Mouse (Mus musculus): ENCODE results near the gene Zfp61.

The Zfp61 gene

DNA sequence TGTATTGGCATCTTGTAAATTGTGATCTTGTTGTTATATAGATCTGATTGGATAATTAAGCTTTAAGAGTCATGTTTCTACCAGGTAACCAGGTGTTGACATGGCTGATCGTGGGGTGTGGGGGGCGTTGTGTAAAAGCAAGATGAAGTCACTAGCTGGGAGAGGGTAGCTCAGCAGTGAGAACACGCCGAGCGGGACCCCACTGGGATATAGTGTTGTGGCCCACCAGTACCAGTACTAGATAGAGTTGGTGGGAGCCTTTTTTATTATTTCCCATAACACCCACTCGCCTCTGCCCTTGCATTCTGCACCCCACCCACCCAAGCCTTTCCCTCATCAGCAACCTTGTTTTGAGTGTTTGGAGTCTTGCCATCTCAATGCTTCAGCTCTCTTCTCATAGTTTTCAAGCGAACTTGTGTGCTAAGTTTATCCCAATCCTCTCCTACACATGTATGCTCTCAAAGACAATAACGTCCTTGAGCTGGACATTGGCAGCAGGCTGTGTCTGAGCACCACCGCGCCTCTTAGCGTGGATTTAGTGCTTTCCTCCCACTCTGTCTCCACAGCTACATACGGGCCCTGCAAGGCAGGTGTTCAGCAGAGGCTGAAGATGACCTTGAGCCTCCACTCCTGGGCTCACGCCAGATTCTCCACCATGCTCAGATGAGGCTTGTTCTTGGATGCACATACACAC lies 41.6 kb downstream of the Zfp61 start:
- TF ChIP-seq CTCF (conservative IDR thresholded peaks at IDR 0.05; ENCODE audit: low read length) (no peak), POU5F1 (IDR thresholded peaks at IDR 0.05; ENCODE audit: borderline replicate concordance, low read length) (no peak), NANOG (IDR thresholded peaks at IDR 0.05; ENCODE audit: borderline replicate concordance, low read length) (no peak)
- H3K27me3 ChIP-seq (ENCODE audit: insufficient read depth, low read length), result no peaks in the 10 kb centered on the region
- peaks cover 10% of the 10 kb centered on the region for H3K4me1 ChIP-seq (replicated peaks; ENCODE audit: low read depth, low read length)
- peaks cover 10% of the 10 kb centered on the region for H3K36me3 ChIP-seq (ENCODE audit: insufficient read depth, low read length)
- H3K4me3 ChIP-seq (replicated peaks; ENCODE audit: low read length), result no peak overlapping the region
- H3K9me3 ChIP-seq (ENCODE audit: low read length), result no peaks in the 10 kb centered on the region

DNA sequence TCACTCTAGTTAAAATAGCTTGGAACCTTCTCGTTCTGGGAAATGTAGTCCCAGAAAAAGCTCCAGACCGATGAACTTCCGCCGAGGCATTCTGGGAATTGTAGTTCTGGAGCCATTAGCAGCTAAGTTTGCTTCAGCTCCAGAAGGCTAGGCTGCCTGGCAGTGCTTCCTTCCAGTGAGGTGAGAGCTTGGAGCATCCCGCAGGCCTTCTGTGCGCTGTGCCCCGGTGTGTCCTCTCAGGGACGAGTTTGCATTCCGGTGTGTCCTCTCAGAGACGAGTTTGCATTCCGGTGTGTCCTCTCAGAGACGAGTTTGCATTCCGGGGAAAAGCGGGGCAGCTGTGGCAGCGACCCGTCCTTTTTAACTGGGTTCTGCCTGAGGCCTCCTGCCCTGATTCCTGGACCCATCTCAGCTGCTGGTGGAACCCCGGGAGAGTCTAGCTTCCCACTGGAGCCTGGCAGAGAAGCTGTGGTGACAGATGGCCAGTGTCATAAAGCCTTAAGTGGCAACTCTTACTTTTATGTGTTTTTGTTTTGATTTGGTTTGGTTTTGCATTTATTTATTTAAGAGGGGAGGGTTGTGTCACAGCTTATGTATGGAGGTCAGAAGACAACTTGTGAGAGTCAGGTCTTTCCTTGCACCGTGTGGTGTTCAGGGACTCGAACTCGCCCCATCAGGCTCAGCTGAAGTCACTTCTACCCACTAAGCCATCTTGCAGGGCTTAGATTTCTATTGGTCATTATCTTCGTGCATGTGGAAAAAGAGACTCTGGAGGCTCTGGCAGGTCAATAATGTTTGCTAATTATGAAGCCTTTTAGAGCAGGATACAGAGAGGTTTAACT lies 46.2 kb downstream of the Zfp61 start, which contains the start of gene Zfp108:
Gene Zfp108 (plus strand): TSS at position 162 of the 842 bp plus-strand sequence.
- TF ChIP-seq NANOG (IDR thresholded peaks at IDR 0.05; ENCODE audit: borderline replicate concordance, low read length) (no peak), POU5F1 (IDR thresholded peaks at IDR 0.05; ENCODE audit: borderline replicate concordance, low read length) (no peak), CTCF (conservative IDR thresholded peaks at IDR 0.05; ENCODE audit: low read length) (no peak)
- H3K4me1 ChIP-seq (replicated peaks; ENCODE audit: low read depth, low read length), result peaks cover 20% of the 10 kb centered on the region
- peak within 1 kb of the TSS; percentile 75 for H3K4me3 ChIP-seq (replicated peaks; ENCODE audit: low read length)
- no peaks in the 10 kb centered on the region; the same call in 1 of the 2 replicates for H3K36me3 ChIP-seq (ENCODE audit: insufficient read depth, low read length)
- H3K9me3 ChIP-seq (ENCODE audit: low read length), result peaks cover 14% of the 10 kb centered on the region
- 0 out of 2 replicates have a peak, but pooled peaks cover 6% of the 10 kb centered on the region for H3K27me3 ChIP-seq (ENCODE audit: insufficient read depth, low read length)

DNA sequence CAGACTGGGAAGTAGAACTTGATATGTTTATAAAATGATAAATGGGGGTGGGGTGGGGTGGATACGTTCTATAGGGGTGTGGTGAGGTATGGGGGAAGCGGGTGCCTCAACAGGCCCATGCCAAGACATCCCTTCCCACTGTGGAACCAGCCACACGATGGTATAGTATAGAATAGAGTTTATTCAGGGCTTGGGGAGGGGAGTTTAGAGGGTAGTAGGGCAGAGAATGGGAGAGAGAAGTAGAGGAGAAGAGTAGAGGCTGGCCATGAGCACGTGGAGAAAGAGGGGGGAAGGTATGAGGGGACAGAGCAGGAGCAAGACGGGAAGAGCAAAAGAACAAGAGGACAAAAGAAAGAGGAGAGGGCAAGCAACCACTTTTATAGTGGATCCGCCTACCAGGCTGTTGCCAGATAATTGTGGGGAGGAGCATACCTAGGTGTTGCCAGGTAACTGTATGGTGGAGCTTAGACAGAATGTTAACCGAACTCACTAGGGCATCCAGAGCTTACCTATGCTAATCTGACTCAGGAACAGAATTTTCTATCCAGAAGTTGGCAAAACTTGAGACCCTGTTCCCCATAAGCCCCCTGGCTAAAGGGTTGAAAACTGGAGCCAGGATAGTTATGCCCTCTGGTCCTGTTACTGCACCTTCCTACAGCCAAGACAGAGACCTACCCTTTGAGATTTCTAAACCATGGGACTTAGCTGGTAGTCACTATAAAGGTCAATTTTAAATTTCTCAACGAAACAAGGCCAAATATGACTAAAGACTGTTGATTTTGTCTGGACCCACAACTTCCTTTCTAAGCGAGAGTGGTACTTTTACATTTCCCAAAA lies 47.0 kb downstream of the Zfp61 start:
- peaks cover 17% of the 10 kb centered on the region for H3K9me3 ChIP-seq (ENCODE audit: low read length)
- 0 out of 2 replicates have a peak, but pooled peaks cover 6% of the 10 kb centered on the region for H3K27me3 ChIP-seq (ENCODE audit: insufficient read depth, low read length)
- H3K36me3 ChIP-seq (ENCODE audit: insufficient read depth, low read length), result no peaks in the 10 kb centered on the region
- H3K4me1 ChIP-seq (replicated peaks; ENCODE audit: low read depth, low read length), result peaks cover 20% of the 10 kb centered on the region
- H3K4me3 ChIP-seq (replicated peaks; ENCODE audit: low read length), result peak overlapping the region; percentile 75
- no peak for TF ChIP-seq CTCF (conservative IDR thresholded peaks at IDR 0.05; ENCODE audit: low read length)
- TF ChIP-seq NANOG (IDR thresholded peaks at IDR 0.05; ENCODE audit: borderline replicate concordance, low read length), result no peak
- no peak for TF ChIP-seq POU5F1 (IDR thresholded peaks at IDR 0.05; ENCODE audit: borderline replicate concordance, low read length)

Data from E14TG2a.4 (cell line).